8 mouse cellular contexts compared by ENCODE assay signal in genomic region chr7:13123554-13124153, GRCm38 (mm10). TPM values are rescaled to one million over a fixed set of nuclear protein-coding genes. Genes with fewer than 3 reads are reported as not detected.
DNase-seq lines count a peak whose midpoint lies in the region; ATAC-seq and TF ChIP-seq lines count a peak whose summit lies in the region.
"Not testable (repeated sequence)": the region's sequence is repeated elsewhere in the genome, so short reads cannot be mapped to it uniquely, and the experiment has no call there.
"Had no signal": no experiment of that assay in that cellular context is flagged by ENCODE, and none has a peak within 500 bp of the region (broad histone marks: within the 10 kb centered on the region; RNA-seq: fewer than 3 reads in every experiment).

No protein-coding gene starts in this region.

- peak; percentile 93 for ATAC-seq in hindbrain, postnatal 0 days
- peak; percentile 93 for ATAC-seq in limb, embryonic 12.5 days (ENCODE audit: insufficient number of reproducible peaks, insufficient read depth, low FRiP score, low TSS enrichment, low read depth)
- peak; percentile 91 for ATAC-seq in megakaryocyte, adult 5-6 weeks (ENCODE audit: poor library complexity, severe bottlenecking)
- ATAC-seq in neural tube, embryonic 14.5 days (ENCODE audit: low read depth), result peak; percentile 98

- not testable (repeated sequence) for H3K27me3 ChIP-seq in hindbrain, postnatal 0 days (ENCODE audit: insufficient read depth, low read length); limb, embryonic 12.5 days; neural tube, embryonic 14.5 days (ENCODE audit: control insufficient read depth, insufficient read depth, low read length)

- H3K4me1 ChIP-seq in hindbrain, postnatal 0 days (ENCODE audit: insufficient read depth, low read length); limb, embryonic 12.5 days (replicated peaks); neural tube, embryonic 14.5 days (ENCODE audit: control insufficient read depth, insufficient read depth, low read length): not testable (repeated sequence)

- not testable (repeated sequence) for H3K9ac ChIP-seq in hindbrain, postnatal 0 days (replicated peaks; ENCODE audit: low read length); limb, embryonic 12.5 days (replicated peaks); neural tube, embryonic 14.5 days (replicated peaks; ENCODE audit: low read depth, low read length)

- H3K4me3 ChIP-seq in hindbrain, postnatal 0 days (ENCODE audit: low read length), result peak overlapping the region; percentile 21
- H3K4me3 ChIP-seq in limb, embryonic 12.5 days (replicated peaks), result peak overlapping the region; percentile 23
- not testable (repeated sequence) for H3K4me3 ChIP-seq in neural tube, embryonic 14.5 days (ENCODE audit: low read depth, low read length)

- H3K27ac ChIP-seq in hindbrain, postnatal 0 days; limb, embryonic 12.5 days; neural tube, embryonic 14.5 days (ENCODE audit: low read depth, low read length): not testable (repeated sequence)

- H3K9me3 ChIP-seq in hindbrain, postnatal 0 days (ENCODE audit: low read length); limb, embryonic 12.5 days; neural tube, embryonic 14.5 days (ENCODE audit: control insufficient read depth, low read length): not testable (repeated sequence)

- DNase-seq in adrenal gland, adult 2 months, result peak; percentile 37
- DNase-seq in embryo, embryonic 9.5 days (ENCODE audit: extremely low spot score), result peak; percentile 2
- peak; percentile 2 to 8 for DNase-seq in heart, adult 18-20 months
- not testable (repeated sequence) for DNase-seq in hindbrain, postnatal 0 days (ENCODE audit: low spot score)

- TF ChIP-seq CTCF in hindbrain, postnatal 0 days (IDR thresholded peaks at IDR 0.05; ENCODE audit: low read depth), result not testable (repeated sequence)

- not testable (repeated sequence) for H3K36me3 ChIP-seq in hindbrain, postnatal 0 days (ENCODE audit: insufficient read depth, low read length); limb, embryonic 12.5 days; neural tube, embryonic 14.5 days (ENCODE audit: control insufficient read depth, insufficient read depth, low read length)

- WGBS in hindbrain, postnatal 0 days, result 0% methylated on average over 13 of the region's 34 CpGs
- WGBS in limb, embryonic 12.5 days, result under 1% methylated on average over 21 of the region's 34 CpGs
- 2% methylated on average over 10 of the region's 34 CpGs for WGBS in neural tube, embryonic 14.5 days

- H3K4me2 ChIP-seq in hindbrain, postnatal 0 days (ENCODE audit: low read depth, low read length), result peak overlapping the region; percentile 36; the same call in 1 of the 2 replicates
- H3K4me2 ChIP-seq in limb, embryonic 12.5 days, result peak overlapping the region; percentile 51
- H3K4me2 ChIP-seq in neural tube, embryonic 14.5 days (ENCODE audit: low read depth, low read length), result peak overlapping the region; percentile 35; the same call in 1 of the 2 replicates

RNA-seq across cellular contexts. Expression of gene Vmn1r86, which starts 3.9 kb away (rescaled TPM):
- not detected for total RNA-seq in adrenal gland, adult 2 months (2021)
- polyA plus RNA-seq in adrenal gland, adult 2 months (2012; rRNA removed), result not detected in 2 replicates
- total RNA-seq in heart, adult 18-20 months (2021), result not detected
- total RNA-seq in hindbrain, postnatal 0 days (2014; rRNA removed), result not detected in 2 replicates
- not detected in 2 replicates for polyA plus RNA-seq in hindbrain, postnatal 0 days (2015; fragmentation: Nextera tagmentation; extraction: Ambion mirVana)
- not detected in 2 replicates for polyA plus RNA-seq in limb, embryonic 12.5 days (2016; fragmentation: Nextera tagmentation; extraction: Ambion mirVana)
- not detected in 2 replicates for total RNA-seq in megakaryocyte, adult 5-6 weeks (2015)
- not detected in 2 replicates for total RNA-seq in megakaryocyte, adult 5-6 weeks (2017)
- not detected in 2 replicates for polyA plus RNA-seq in neural tube, embryonic 14.5 days (2014; fragmentation: Nextera tagmentation; extraction: Ambion mirVana)
- polyA plus RNA-seq: testis, adult 2 months had no signal

RNA-seq across cellular contexts. Expression of gene Vmn1r87, which starts 16.3 kb away (rescaled TPM):
- not detected for total RNA-seq in adrenal gland, adult 2 months (2021)
- polyA plus RNA-seq in adrenal gland, adult 2 months (2012; rRNA removed), result not detected in 2 replicates
- not detected for total RNA-seq in heart, adult 18-20 months (2021)
- not detected in 2 replicates for total RNA-seq in hindbrain, postnatal 0 days (2014; rRNA removed)
- polyA plus RNA-seq in hindbrain, postnatal 0 days (2015; fragmentation: Nextera tagmentation; extraction: Ambion mirVana), result not detected in 2 replicates
- polyA plus RNA-seq in limb, embryonic 12.5 days (2016; fragmentation: Nextera tagmentation; extraction: Ambion mirVana), result not detected in 2 replicates
- not detected in 2 replicates for total RNA-seq in megakaryocyte, adult 5-6 weeks (2015)
- not detected in 2 replicates for total RNA-seq in megakaryocyte, adult 5-6 weeks (2017)
- not detected in 2 replicates for polyA plus RNA-seq in neural tube, embryonic 14.5 days (2014; fragmentation: Nextera tagmentation; extraction: Ambion mirVana)
- polyA plus RNA-seq: testis, adult 2 months had no signal

RNA-seq across cellular contexts. Expression of gene Vmn1r85, which starts 28.7 kb away (rescaled TPM):
- not detected for total RNA-seq in adrenal gland, adult 2 months (2021)
- not detected in 2 replicates for polyA plus RNA-seq in adrenal gland, adult 2 months (2012; rRNA removed)
- total RNA-seq in heart, adult 18-20 months (2021), result not detected
- total RNA-seq in hindbrain, postnatal 0 days (2014; rRNA removed), result 0.43 and 0.58 TPM in 2 replicates
- polyA plus RNA-seq in hindbrain, postnatal 0 days (2015; fragmentation: Nextera tagmentation; extraction: Ambion mirVana), result 0.25 and 0.28 TPM in 2 replicates
- polyA plus RNA-seq in limb, embryonic 12.5 days (2016; fragmentation: Nextera tagmentation; extraction: Ambion mirVana), result not detected in 2 replicates
- not detected in 2 replicates for total RNA-seq in megakaryocyte, adult 5-6 weeks (2015)
- not detected in 2 replicates for total RNA-seq in megakaryocyte, adult 5-6 weeks (2017)
- 0.06 and 0.17 TPM in 2 replicates for polyA plus RNA-seq in neural tube, embryonic 14.5 days (2014; fragmentation: Nextera tagmentation; extraction: Ambion mirVana)
- polyA plus RNA-seq: testis, adult 2 months had no signal

RNA-seq across cellular contexts. Expression of gene Vmn1r88, which starts 35.7 kb away (rescaled TPM):
- under 1 TPM; 0.14 to 0.17 TPM for total RNA-seq in adrenal gland, adult 2 months (2021)
- polyA plus RNA-seq in adrenal gland, adult 2 months (2012; rRNA removed), result not detected in 2 replicates
- under 1 TPM in 1 of 2 experiments, not detected in 1; 0.05 TPM for total RNA-seq in heart, adult 18-20 months (2021)
- total RNA-seq in hindbrain, postnatal 0 days (2014; rRNA removed), result not detected in 2 replicates
- 0.01 TPM in 1 of 2 replicates, not detected in the other for polyA plus RNA-seq in hindbrain, postnatal 0 days (2015; fragmentation: Nextera tagmentation; extraction: Ambion mirVana)
- polyA plus RNA-seq in limb, embryonic 12.5 days (2016; fragmentation: Nextera tagmentation; extraction: Ambion mirVana), result not detected in 2 replicates
- total RNA-seq in megakaryocyte, adult 5-6 weeks (2015), result not detected in 2 replicates
- total RNA-seq in megakaryocyte, adult 5-6 weeks (2017), result not detected in 2 replicates
- polyA plus RNA-seq in neural tube, embryonic 14.5 days (2014; fragmentation: Nextera tagmentation; extraction: Ambion mirVana), result not detected in 2 replicates
- polyA plus RNA-seq: testis, adult 2 months had no signal
